Mouse (Mus musculus) right cerebral cortex, adult 2 months (tissue): ENCODE measurements around the gene Galntl6.
"Not testable (repeated sequence)": the region's sequence is repeated elsewhere in the genome, so short reads cannot be mapped to it uniquely, and the experiment has no call there.

Experiments
- DNase-seq, 2 experiments: peaks; one replicate each; pipeline ENCODE4 v3.0.0; 2021 to 2022; ENCODE audit warnings: low spot score in 2 of 2

The Galntl6 gene

GRCm38 (mm10) chr8:57766471-57767065, 1145.9 kb downstream of the Galntl6 start:
- no peak for DNase-seq

DNA sequence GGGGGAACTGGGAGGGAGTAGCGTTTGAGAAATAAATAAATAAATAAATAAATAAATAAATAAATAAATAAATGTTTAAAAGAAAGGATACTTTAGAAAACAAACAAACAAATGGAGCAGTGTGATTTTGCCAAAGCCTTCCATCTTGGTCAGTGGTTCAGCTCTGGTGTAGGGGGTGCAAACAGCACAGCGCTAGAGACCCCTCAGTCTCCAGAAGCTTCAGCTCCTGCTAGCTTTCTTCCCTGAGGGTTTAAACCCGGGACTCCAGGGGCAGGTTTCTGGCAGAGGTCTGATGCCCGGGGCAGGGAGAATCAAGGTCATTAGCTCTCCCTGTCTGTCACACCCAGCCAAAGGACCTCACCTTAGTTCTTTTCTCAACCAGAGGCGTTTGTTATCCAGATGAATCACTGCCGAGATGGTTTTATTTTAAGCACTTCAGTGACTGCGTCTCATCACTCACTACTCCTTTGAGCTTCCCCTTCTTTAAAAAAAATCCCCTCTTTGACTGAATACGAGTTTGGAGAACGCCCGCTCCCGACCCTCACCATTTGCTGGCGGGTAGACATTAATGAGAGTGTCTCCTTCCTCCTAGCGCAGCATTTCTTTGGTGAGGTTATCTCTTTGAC, 1146.6 kb downstream of the Galntl6 start:
- DNase-seq, result no peak

DNA sequence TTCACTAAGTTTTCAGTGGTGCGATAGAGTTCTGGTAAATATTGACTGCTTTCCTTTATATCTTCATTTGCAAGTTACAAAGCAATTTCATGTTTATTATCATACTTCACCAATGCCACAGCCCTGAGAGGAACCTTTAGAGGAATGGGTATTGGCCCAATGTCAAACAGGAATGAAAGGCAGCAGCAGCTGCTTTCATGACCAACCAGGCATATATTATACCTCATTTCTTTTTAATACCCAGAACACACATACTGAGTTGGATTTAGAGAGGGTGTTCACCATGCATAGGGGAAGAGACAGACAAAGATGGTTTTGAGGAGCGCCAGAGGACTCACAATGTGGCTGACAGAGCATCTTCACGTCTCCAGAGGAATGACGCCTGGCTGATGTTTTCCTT, 1147.2 kb downstream of the Galntl6 start:
- DNase-seq, result no peak

DNA sequence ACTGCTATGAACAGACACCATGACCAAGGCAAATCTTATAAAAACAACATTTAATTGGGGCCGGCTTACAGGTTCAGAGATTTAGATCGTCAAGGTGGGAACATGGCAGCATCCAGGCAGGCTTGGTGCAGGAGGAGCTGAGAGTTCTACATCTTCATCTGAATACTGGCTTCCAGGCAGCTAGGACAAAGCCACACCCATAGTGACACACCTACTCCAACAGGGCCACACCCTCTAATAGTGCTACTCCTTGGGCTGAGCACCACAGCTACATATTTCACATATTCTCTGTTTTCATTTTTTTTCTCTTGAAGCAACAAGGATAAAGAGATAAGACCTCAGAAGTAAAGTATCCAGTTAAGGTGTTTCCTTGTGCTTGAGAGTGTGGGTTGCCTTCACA, 1149.8 kb downstream of the Galntl6 start:
- not testable (repeated sequence) for DNase-seq

- no peak for DNase-seq
Measured at GRCm38 (mm10) chr8:57760921-57761320, 1151.5 kb downstream of the Galntl6 start.

- DNase-seq, result no peak
Measured at GRCm38 (mm10) chr8:57758857-57759256, 1153.6 kb downstream of the Galntl6 start.

GRCm38 (mm10) chr8:57757476-57757875, 1155.0 kb downstream of the Galntl6 start:
- DNase-seq, result no peak

- no peak for DNase-seq
Measured at GRCm38 (mm10) chr8:57754066-57754465, 1158.4 kb downstream of the Galntl6 start.

DNA sequence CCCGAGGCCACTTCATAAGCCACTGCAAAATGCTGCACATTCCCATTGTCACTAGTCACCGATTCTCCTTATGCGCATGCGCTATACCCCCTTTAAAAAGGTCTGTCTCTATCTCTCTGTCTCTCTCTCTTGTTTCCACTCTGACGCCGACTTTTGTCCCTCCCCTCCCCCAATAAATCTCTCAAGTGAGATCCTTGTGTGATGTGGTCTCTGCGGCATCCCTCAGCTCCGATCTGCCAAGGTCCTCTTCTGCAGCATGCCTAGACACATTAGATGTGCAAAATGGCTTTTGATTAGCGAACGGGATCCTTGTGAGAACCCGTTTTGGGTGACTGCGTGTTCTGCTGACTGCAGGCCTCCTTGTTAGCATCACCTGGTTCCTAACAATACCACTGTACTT, 1168.8 kb downstream of the Galntl6 start:
- no peak for DNase-seq

- peak in 1 of 2 experiments; percentile 10 for DNase-seq
Measured at GRCm38 (mm10) chr8:57741983-57742382, 1170.5 kb downstream of the Galntl6 start.

GRCm38 (mm10) chr8:57741309-57741708, 1171.1 kb downstream of the Galntl6 start:
- DNase-seq, result no peak

- DNase-seq, result no peak
Measured at GRCm38 (mm10) chr8:57737281-57737680, 1175.2 kb downstream of the Galntl6 start.

- no peak for DNase-seq
Measured at GRCm38 (mm10) chr8:57732795-57733194, 1179.6 kb downstream of the Galntl6 start.

DNA sequence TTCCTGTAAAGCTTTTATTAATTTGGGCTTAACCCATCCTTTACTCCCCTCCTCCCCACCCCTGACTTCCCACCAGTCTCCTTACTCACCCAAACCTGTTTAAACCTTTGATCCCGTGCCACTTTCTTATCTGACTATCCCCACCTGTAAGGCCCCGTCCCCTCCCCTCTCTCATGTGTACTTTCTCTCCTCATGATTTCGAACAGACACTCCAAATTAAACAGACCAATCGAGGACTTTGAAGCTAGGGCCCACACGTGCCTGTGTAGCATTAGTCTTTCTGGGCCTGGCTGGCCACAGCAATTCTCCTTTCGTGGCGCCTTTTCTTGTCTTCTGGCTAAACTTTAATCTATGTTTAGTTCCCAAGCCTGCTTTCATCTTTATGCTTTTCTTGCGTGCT, 1180.8 kb downstream of the Galntl6 start:
- DNase-seq, result no peak

DNA sequence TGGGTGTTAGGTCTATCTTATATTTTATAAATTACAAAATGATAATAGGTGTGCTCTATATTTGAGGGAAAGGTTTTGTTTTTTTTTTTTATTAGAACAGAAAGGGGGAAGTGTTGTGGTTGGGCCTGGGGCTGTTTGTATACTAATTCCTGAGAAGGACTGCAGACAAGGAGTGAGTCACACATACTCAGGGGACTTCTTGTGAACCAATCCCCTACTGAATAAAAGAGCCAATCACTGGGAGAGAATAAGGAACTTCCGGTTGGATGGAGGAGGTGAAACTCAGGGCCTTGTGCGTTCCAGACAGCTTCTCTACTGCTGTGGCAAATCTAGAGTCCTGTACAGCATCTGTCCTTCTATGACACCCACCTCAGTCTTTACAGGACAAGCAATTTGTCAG, 1184.2 kb downstream of the Galntl6 start:
- DNase-seq, result no peak

- no peak for DNase-seq
Measured at GRCm38 (mm10) chr8:57724843-57725627, 1187.4 kb downstream of the Galntl6 start.
